Mouse (Mus musculus): ENCODE data around the gene Pecam1.

DNA sequence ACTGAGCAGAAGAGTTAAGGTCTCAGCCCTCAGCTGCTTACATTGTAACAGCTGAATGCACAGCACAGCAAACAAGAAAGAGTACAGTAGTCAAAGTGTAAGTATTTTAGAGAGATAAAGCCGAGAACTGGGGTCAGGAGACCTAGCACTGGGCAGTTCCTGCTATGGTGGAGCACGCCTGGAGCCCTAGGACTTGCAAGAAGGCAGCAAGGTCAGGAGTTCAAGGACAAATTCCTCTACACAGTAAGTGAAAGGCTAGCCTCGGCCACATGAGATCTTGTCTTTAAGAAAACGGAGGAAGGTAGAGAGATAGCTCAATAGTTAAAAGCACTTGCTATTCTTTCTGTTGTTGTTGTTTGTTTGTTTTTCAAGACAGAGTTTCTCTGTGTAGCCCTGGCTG lies 57.5 kb downstream of the Pecam1 start:
- TF ChIP-seq CTCF (IDR thresholded peaks at IDR 0.05) (no peak), EP300 (IDR thresholded peaks at IDR 0.05) (no peak)

Data from lung, postnatal 0 days (tissue).